Mouse (Mus musculus) embryonic fibroblast, embryonic 13.5 days (primary cell): ENCODE data around the gene Rerg. TPM values are rescaled to one million over a fixed set of nuclear protein-coding genes. Genes with fewer than 3 reads are reported as not detected.
A peak's percentile ranks its signal among the peaks of the same experiment; 100 is the strongest.

Experiments used
- H3K27ac ChIP-seq: 2 replicates; pipeline ENCODE4 v1.5.1; 2012; ENCODE audit warnings: low read length, control low read depth, inconsistent platforms; ENCODE audit not compliant: insufficient read depth
- H3K4me1 ChIP-seq: 2 replicates; pipeline ENCODE4 v1.6.1; 2011; ENCODE audit warnings: low read length; ENCODE audit not compliant: control insufficient read depth, insufficient read depth
- H3K4me3 ChIP-seq: 2 replicates; pipeline ENCODE4 v1.5.1; 2011; ENCODE audit warnings: mild to moderate bottlenecking, control low read depth, low read length; ENCODE audit not compliant: insufficient read depth
- CTCF ChIP-seq: IDR thresholded peaks from 2 replicates; pipeline ENCODE4 v1.5.1; 2011; ENCODE audit warnings: mild to moderate bottlenecking, control low read depth, low read length, moderate library complexity, borderline replicate concordance; ENCODE audit not compliant: insufficient read depth
- POLR2A ChIP-seq: IDR thresholded peaks from 2 replicates; pipeline ENCODE4 v1.6.1; 2011; ENCODE audit warnings: low read depth, mild to moderate bottlenecking, control low read depth, low read length, moderate library complexity
- polyA plus RNA-seq: library from polyadenylated mRNA; stranded (reverse); fragments of >200 nt; gene quantifications from 2 replicates; pipeline ENCODE4 v1.2.4, GENCODE M21; 2011; ENCODE audit warnings: low read depth; ENCODE audit not compliant: missing spikeins, insufficient read length

Gene Rerg
- polyA plus RNA-seq, 1 experiment = 15.2 TPM

DNA sequence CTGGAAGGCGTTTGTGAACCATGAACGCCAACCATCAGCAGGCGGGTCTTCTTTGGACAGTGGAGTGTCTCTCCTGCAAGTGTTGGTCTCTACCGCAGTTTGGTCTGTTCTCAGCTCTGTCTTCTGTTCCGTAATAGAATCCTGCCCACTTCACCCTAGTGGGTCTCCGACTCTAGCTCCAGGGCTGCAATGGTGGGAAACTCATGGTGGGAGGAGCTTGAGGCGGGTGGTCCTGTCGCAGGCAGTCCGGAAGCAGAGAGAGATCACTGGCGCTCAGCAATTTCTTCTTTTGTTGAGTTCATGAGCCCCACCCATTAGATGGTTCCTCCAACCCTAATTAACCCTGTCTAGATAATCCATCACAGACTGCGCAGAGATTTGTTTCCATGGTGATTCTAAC is 20.7 kb upstream of the Rerg start:
- no peak for TF ChIP-seq POLR2A
- no peak for TF ChIP-seq CTCF
- no peak overlapping the region for H3K27ac ChIP-seq
- no peaks in the 10 kb centered on the region for H3K4me1 ChIP-seq
- H3K4me3 ChIP-seq = no peak overlapping the region

DNA sequence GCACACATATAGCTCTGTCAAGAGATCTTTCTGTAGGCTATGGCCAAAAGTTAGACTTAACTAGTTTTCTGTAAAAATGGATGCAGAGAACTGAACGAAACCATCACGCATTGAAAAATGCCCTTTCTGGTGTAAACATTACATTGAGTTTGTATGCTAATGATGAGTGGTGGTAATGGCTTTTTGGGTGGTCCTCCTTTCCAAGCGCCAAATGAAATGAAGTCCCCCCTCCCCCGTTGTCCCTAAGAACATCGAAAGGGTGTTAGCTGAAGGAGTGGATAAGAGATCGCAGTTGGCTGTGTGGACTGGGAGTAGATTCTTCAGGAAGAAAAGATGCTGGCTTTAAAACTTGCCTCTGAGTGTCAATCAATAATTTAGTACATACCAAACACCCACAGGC is 20.3 kb upstream of the Rerg start:
- Histone ChIP-seq H3K4me3 (no peak overlapping the region), H3K27ac (no peak overlapping the region), H3K4me1 (no peaks in the 10 kb centered on the region)
- TF ChIP-seq CTCF (no peak), POLR2A (no peak)

DNA sequence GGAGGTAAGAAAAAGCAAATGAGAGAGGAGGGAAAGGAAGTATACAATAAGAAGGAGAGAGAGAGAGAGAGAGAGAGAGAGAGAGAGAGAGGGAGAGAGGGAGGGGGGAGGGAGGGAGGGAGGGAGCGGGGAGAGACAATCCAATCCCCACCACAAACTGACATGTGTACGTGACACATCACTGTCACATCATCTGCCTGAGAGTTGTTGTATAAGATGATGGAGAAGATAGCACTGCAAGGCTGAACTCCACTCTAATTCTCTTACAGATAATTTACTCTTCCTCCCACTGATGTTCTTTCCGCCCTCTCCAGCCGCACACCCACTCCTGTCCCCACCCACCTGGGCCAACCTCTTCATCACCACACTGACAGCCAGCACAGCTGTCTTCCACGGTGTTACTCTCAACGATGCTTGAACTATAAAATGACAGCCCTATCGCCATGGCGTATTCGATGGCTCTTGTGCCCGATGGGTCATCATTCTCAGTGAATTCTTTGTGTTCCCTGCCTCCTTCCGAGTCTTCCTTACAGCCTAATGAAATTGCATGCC is 18.2 kb upstream of the Rerg start:
- Histone ChIP-seq H3K4me1 (no peaks in the 10 kb centered on the region), H3K27ac (no peak overlapping the region), H3K4me3 (no peak overlapping the region)
- TF ChIP-seq POLR2A (no peak), CTCF (no peak)

DNA sequence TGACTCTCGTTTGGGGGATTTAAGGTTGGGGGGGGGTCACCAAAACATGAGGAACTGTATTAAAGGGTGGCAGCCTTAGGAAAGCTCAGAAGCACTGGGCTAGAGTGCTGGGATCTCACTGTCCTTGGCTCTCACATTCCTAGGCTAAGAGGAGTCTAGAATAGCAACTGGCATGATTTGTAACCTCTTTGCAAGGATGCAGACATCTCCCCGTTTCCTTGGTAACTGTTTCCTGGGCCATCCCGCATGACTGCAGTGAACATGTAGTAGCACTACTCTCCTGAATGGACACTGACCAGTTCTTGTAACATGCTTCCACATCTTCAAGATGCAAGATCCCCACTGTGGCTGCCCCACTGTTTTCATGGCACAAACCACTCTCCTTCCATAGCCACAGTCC is 17.1 kb upstream of the Rerg start:
- no peak overlapping the region for H3K4me3 ChIP-seq
- no peaks in the 10 kb centered on the region for H3K4me1 ChIP-seq
- H3K27ac ChIP-seq = no peak overlapping the region
- no peak for TF ChIP-seq POLR2A
- TF ChIP-seq CTCF = no peak

DNA sequence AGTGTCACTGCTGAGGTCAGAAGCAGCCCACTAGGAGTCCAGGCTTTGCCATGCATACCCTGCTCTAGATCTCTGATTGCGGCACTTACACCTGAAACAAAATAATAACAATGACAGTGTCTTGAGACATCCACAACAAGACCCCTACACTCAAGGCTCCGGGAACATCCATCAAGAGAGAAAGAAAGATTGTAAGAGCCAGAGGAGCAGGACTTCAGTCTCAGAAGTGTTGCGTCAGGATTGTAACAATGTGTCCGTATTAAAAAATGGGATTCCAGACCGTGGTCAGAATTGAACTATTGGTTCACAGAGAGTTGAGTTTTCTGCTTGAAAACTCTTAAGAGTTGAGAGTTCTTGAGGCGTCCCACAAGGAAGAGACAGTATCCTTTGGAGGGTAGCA is 10.3 kb upstream of the Rerg start:
- H3K4me3 ChIP-seq = no peak overlapping the region

DNA sequence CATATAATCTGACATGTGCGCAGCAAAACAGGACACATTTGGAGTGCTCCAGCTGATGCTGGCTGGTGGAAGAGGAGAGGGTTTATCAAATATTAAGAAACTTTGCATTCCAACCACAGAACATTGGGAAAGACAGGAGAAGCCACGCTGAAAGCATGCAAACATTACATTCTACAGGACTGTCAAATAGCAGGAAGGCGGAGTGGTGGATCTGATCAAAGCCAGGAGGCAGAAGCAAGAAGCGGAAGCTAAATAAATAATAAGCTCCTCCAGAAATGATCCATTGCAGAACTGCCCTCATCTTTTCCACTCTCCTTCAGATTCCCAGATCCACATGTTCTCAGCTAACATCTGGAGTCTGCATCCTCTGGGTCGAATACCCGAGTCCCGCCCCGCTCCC is 9.8 kb upstream of the Rerg start:
- H3K27ac ChIP-seq = no peak overlapping the region
- H3K4me3 ChIP-seq = no peak overlapping the region
- no peaks in the 10 kb centered on the region for H3K4me1 ChIP-seq
- TF ChIP-seq CTCF (no peak), POLR2A (no peak)

More for the DNA sequence above, 10.3 kb upstream of the Rerg start:
- Histone ChIP-seq H3K4me1 (no peaks in the 10 kb centered on the region), H3K27ac (no peak overlapping the region)
- TF ChIP-seq CTCF (no peak), POLR2A (no peak)

DNA sequence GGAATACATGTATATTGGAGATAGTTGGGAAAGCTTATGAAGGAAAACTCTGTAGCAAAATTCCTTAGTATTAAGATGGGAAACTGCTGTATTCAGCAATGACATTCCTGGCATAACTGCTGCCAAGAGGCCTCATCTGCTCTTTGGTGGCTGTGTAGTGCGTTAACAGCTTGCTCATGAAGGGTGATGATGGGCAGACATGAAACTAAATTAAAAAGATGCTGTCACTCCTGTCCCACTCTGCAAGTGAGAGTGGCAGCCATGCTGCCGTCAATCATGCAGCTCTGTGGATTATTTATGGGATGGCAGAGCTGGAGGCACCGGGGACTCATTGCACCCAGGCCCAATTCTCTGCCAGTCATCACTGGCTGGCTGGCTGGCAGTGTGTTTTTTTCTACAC is 8.7 kb upstream of the Rerg start:
- TF ChIP-seq CTCF (no peak), POLR2A (no peak)
- no peaks in the 10 kb centered on the region for H3K4me1 ChIP-seq
- no peak overlapping the region for H3K27ac ChIP-seq
- H3K4me3 ChIP-seq = no peak overlapping the region

DNA sequence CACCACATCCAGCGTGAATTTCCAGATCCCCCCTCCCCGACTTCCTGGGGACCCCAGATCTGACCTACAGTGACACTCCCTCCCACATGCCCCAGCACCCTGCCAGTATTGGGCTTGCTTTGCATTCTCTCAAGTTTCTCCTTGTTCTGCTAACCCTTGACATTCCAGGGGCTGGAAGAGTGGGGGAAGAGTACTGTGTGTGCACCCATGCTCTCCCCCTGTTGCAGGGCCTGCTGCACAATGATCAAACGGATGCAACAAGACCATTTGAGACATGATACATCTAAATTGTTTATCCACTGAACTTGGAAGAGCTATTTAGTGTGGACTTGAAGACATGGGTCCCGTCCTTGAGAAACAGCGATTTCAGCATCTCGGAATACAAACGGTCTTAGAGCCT is 349 bp upstream of the Rerg start:
- H3K4me3 ChIP-seq = no peak overlapping the region
- TF ChIP-seq CTCF (no peak), POLR2A (no peak)
- H3K27ac ChIP-seq = no peak overlapping the region
- no peaks in the 10 kb centered on the region for H3K4me1 ChIP-seq

DNA sequence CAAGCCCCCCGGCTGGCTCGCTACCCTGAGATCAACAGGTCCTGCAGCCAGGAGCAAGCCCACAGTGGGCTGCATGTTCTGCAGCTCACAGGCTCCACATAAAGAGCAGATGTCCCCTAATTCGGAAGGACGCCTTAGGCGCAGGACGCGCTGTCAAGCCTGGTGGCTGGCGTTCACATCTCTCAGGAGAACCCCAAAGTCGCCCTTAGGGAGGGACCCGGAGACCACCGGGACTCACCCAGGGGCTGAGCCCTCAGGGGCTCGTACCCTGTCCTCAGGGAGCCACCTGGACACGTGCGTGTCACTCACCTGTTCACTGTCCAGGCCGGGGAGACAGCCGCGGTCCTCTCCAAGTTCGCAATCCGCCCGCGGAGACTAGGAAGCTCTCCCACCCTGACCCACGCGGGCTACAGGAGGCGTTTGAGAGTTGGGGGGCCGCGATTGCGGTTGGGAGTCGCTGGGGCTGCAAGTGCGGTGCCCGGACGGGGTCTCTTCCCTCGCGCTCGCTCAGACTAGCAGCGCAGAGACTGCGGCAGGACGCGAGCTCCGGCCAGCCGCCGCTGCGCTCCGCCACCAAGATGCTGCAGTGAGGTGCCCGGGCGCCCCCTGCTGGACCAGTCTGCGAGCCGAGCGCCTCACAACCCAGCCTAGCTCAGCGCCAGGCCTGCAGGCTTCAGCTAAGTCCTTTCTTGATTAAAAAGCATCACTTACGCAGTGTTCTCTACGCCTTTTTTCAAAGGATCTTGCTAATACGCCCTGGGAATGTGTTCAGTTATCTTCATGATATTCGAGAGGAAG is 927 bp downstream of the Rerg start:
- Histone ChIP-seq H3K4me3 (peak overlapping the region; percentile 37), H3K27ac (no peak overlapping the region), H3K4me1 (no peaks in the 10 kb centered on the region)
- TF ChIP-seq CTCF (peak; percentile 84), POLR2A (no peak)

DNA sequence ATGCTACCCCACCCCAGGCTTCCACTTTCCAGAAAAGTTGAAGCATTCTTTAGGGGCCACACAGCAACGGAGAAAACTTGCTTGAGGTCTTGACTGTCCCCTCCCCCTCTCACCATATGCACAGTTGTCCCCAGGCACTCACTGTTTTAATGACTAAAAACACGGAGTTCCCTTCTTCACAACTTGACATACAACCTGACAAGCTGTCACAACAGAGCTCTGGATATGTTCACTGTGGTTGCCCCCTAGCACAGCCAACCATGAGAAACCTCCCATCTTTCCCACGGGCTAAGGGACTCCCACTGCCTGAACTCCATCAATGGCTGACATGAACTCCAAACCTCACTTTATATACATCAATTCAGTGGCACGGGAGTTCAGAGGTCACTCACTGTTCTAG is 3.5 kb downstream of the Rerg start:
- Histone ChIP-seq H3K4me3 (no peak overlapping the region), H3K4me1 (no peaks in the 10 kb centered on the region), H3K27ac (no peak overlapping the region)
- TF ChIP-seq CTCF (no peak), POLR2A (no peak)
